Mouse (Mus musculus) granulocyte monocyte progenitor cell, adult 5-6 weeks (primary cell): ENCODE results near the gene Gm2564. TPM values are rescaled to one million over a fixed set of nuclear protein-coding genes. Genes with fewer than 3 reads are reported as not detected.
"Not testable (repeated sequence)": the region's sequence is repeated elsewhere in the genome, so short reads cannot be mapped to it uniquely, and the experiment has no call there.

Experiments used
- ATAC-seq: replicated peaks from 2 replicates; pipeline ENCODE4 v1.8.0; 2016; ENCODE audit warnings: mild to moderate bottlenecking, moderate TSS enrichment, inconsistent platforms; ENCODE audit not compliant: poor library complexity, severe bottlenecking
- total RNA-seq, 2 experiments: library from RNA; stranded (forward) in 1 of 2; stranded (reverse) in 1 of 2; fragments of 200-712, 200-1000 nt in 1 of 2; fragments of >200 nt in 1 of 2; fragmentation: Nextera tagmentation in 1 of 2; gene quantifications; 2 replicates each; pipeline ENCODE4 v1.2.3; 2014 to 2017

Gene Gm2564
- total RNA-seq (2014; fragmentation: Nextera tagmentation) (not detected in 2 replicates), total RNA-seq (2017) (not detected in 2 replicates)

GRCm38 (mm10) chr4:42629419-42629818 is at the start of gene Gm2564:
Gm2564 (plus strand) TSS chr4:42629719.
- not testable (repeated sequence) for ATAC-seq

GRCm38 (mm10) chr4:42611895-42612294 is 17.6 kb upstream of the Gm2564 start, which contains the start of gene Gm10591:
Gm10591 (plus strand) TSS chr4:42612195.
- ATAC-seq, result not testable (repeated sequence)

DNA sequence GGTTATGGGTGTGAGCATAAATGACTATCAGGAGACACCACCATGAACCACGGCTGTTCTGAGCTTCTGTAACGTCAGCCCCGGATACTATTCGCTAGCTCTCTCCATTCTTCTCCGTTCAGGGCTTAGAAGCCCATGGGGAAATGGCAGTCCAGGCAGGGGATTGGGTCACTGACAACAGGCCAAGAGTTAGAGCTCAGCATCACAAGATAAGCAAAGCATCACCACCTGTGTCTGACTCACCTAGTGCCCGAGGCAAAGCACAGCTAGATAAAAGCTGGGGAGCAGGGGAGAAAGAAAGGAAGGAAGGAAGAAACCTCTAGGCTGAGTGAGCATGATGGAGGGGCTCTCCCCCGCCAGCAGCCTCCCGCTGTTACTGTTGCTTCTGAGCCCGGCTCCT is 25.4 kb downstream of the Gm2564 start, which contains the start of gene Ccl27b:
TSS of gene Ccl27b (plus strand) at position 301 of the 400 bp plus-strand sequence.
- ATAC-seq, result not testable (repeated sequence)

DNA sequence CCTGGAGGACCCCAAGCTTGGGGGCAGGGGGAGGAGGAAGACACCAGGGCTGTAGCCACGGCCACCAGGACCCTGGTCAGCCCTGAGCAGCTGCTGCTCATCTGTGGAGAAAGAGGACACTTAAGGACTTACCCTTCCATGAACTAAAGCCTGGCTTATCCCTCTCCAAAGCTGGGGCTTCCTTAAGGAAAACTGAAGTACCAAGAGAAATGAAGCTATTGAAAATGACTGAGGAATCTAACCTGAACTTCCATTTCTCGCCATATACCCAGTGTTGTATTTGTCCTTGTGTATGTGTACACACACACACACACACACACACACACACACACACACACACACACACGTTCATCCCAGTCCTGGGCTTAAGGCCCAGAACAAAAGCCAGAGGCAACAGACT is 32.3 kb downstream of the Gm2564 start, which contains the start of gene Il11ra2:
TSS of gene Il11ra2 (minus strand) at position 101 of the 400 bp plus-strand sequence.
- not testable (repeated sequence) for ATAC-seq

DNA sequence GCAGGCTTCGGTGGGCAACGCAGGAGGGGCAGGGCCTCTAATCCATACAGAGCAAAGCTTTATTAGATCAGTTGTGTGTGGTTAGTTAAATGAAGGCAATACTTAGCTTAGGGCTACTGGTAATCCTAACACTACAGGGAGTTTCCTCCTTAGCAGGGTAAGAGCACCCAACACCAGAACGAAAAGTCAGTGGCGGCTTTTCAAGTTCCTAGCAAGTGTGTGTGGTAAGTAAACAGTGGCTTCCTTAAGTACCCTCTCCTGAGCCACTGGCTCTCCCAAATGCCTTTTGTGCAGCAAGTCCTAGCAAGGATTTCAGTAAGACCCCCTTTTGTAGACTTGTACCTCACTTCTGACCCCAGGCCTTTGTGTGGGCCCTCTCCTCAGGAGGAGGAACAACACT is 45.9 kb downstream of the Gm2564 start:
- ATAC-seq, result not testable (repeated sequence)

DNA sequence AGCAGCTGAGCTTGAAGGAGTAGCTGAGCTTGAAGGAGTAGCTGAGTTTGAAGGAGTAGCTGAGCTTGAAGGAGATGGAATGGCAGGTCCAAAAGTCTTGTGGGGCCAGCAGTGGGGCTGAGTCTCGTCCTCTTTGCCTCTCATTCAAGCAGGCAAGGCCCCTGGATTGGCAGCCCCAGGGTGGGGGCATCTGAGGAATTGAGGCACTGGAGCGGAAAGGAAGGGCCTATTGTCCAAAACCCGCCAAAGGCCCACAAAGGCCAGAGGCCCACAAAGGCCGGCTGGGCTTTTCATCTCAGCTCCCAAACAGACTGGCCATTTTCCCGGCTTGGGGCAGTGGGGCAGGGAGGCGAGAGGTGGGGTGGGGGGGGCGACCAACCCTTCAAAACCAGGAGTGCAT is 49.8 kb downstream of the Gm2564 start:
- not testable (repeated sequence) for ATAC-seq

DNA sequence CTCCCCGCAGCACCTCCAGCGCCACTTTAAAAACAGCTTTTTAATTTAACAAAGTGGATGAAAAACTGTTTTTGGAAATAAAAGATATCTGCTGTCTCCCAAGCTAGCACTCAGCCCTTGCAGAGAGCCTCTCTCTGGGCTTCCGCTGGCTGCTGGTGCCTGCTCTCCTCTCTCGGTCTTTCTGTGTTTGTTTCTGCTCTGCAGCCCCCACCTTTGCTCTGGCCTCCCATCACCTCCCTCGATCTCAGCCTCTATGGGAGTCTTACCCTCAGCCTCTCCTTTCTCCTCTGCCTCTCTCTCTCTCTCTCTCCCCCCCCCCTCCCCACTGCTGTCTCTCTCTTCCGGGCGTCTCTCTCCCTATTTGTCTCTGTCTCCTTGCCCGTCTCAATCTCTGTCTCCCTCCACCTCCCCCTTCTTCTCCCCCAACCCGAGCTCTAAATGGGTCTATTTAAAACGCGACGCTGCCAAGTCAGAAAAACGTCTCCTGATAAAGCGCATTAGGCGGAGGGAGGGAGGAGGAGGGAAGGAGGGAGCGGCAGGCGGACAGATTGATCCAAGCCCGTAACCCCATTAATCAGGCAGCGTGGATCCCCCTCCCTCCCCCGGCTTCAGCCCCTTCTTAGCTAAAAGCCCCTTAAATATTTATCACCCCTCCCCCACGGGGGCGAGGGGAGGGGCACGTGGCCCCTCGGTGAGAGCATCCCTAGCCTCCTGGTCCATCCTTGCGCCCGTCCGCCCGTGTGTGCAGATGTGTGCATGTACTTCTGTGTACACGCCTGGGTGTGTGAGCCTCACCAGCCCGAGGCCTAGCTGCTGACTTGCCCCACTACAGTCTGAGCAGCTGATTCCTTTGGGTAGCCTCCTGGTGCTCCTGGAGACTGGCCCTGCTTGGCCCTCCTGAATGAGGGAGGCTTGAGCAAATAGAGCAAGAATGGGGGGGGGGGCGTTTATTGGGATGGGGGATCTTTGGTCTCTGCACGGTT is 51.1 kb downstream of the Gm2564 start:
- ATAC-seq, result 0 out of 2 replicates have a peak, but pooled peaks have one; percentile 7

Other genes starting within 250 kb of the Gm2564 start
- gene Gm21586, start 190.3 kb upstream of the Gm2564 start, total RNA-seq (2014; fragmentation: Nextera tagmentation), result not detected in 2 replicates
- gene Gm21586, start 190.3 kb upstream of the Gm2564 start, total RNA-seq (2017), result not detected in 2 replicates
- 1.4 and 1.9 TPM in 2 replicates for gene Gm2163, start 163.0 kb upstream of the Gm2564 start, total RNA-seq (2014; fragmentation: Nextera tagmentation)
- 0.34 TPM in 1 of 2 replicates, not detected in the other for gene Gm2163, start 163.0 kb upstream of the Gm2564 start, total RNA-seq (2017)
- not detected in 2 replicates for gene Fam205a2, start 101.5 kb upstream of the Gm2564 start, total RNA-seq (2014; fragmentation: Nextera tagmentation)
- 0.05 TPM in 1 of 2 replicates, not detected in the other for gene Fam205a2, start 101.5 kb upstream of the Gm2564 start, total RNA-seq (2017)
- not detected in 2 replicates for gene Gm10591, start 17.5 kb upstream of the Gm2564 start, total RNA-seq (2014; fragmentation: Nextera tagmentation)
- gene Gm10591, start 17.5 kb upstream of the Gm2564 start, total RNA-seq (2017), result not detected in 2 replicates
- gene Ccl27b, start 25.5 kb downstream of the Gm2564 start, total RNA-seq (2014; fragmentation: Nextera tagmentation), result not detected in 2 replicates
- not detected in 2 replicates for gene Ccl27b, start 25.5 kb downstream of the Gm2564 start, total RNA-seq (2017)
- not detected in 2 replicates for gene Il11ra2, start 32.2 kb downstream of the Gm2564 start, total RNA-seq (2014; fragmentation: Nextera tagmentation)
- gene Il11ra2, start 32.2 kb downstream of the Gm2564 start, total RNA-seq (2017), result not detected in 2 replicates
- gene 4930578G10Rik, start 105.8 kb downstream of the Gm2564 start, total RNA-seq (2014; fragmentation: Nextera tagmentation), result not detected in 2 replicates
- gene 4930578G10Rik, start 105.8 kb downstream of the Gm2564 start, total RNA-seq (2017), result not detected in 2 replicates
- gene Ccl19, start 126.9 kb downstream of the Gm2564 start, total RNA-seq (2014; fragmentation: Nextera tagmentation), result not detected in 2 replicates
- not detected in 2 replicates for gene Ccl19, start 126.9 kb downstream of the Gm2564 start, total RNA-seq (2017)
- gene Ccl21a, start 144.3 kb downstream of the Gm2564 start, total RNA-seq (2014; fragmentation: Nextera tagmentation), result not detected in 2 replicates
- gene Ccl21a, start 144.3 kb downstream of the Gm2564 start, total RNA-seq (2017), result not detected in 2 replicates
- gene Fam205a1, start 224.2 kb downstream of the Gm2564 start, total RNA-seq (2014; fragmentation: Nextera tagmentation), result not detected in 2 replicates
- gene Fam205a1, start 224.2 kb downstream of the Gm2564 start, total RNA-seq (2017), result not detected in 2 replicates
- gene Gm12394, start 227.1 kb downstream of the Gm2564 start, total RNA-seq (2014; fragmentation: Nextera tagmentation), result not detected in 2 replicates
- not detected in 2 replicates for gene Gm12394, start 227.1 kb downstream of the Gm2564 start, total RNA-seq (2017)
- not detected in 2 replicates for gene Fam205c, start 244.5 kb downstream of the Gm2564 start, total RNA-seq (2014; fragmentation: Nextera tagmentation)
- gene Fam205c, start 244.5 kb downstream of the Gm2564 start, total RNA-seq (2017), result not detected in 2 replicates